Mouse (Mus musculus): ENCODE measurements around the gene Spata7.

GRCm38 (mm10) chr12:98610341-98610740, 17.6 kb upstream of the Spata7 start:
- TF ChIP-seq CTCF (IDR thresholded peaks at IDR 0.05; ENCODE audit: low read depth) (no peak), EP300 (IDR thresholded peaks at IDR 0.05; ENCODE audit: low read depth) (no peak)
